Mouse (Mus musculus) kidney, adult 2 months (tissue): ENCODE results near the gene Rhox2b. TPM values are rescaled to one million over a fixed set of nuclear protein-coding genes. Genes with fewer than 3 reads are reported as not detected.
"Not testable (repeated sequence)": the region's sequence is repeated elsewhere in the genome, so short reads cannot be mapped to it uniquely, and the experiment has no call there.

Source experiments
- DNase-seq: peaks from one replicate; pipeline ENCODE4 v3.0.0; 2021
- H3K27ac ChIP-seq: fragments of 200-500 bp; 2 replicates; pipeline ENCODE4 v1.5.1; 2012; ENCODE audit warnings: low read depth, low read length, control low read depth, inconsistent platforms; ENCODE audit not compliant: insufficient read depth
- H3K27me3 ChIP-seq: fragments of 200-500 bp; replicated peaks from 2 replicates; pipeline ENCODE4 v1.6.1; 2012; ENCODE audit warnings: mild to moderate bottlenecking, moderate library complexity, low read length, inconsistent platforms; ENCODE audit not compliant: control insufficient read depth, insufficient read depth
- H3K36me3 ChIP-seq: fragments of 200-500 bp; 2 replicates; pipeline ENCODE4 v1.6.1; 2012; ENCODE audit warnings: mild to moderate bottlenecking, moderate library complexity, low read length, inconsistent platforms; ENCODE audit not compliant: control insufficient read depth, insufficient read depth
- H3K4me1 ChIP-seq: fragments of 200-500 bp; 2 replicates; pipeline ENCODE4 v1.6.1; 2011; ENCODE audit warnings: low read length; ENCODE audit not compliant: control insufficient read depth, insufficient read depth
- H3K4me3 ChIP-seq: fragments of 200-500 bp; 2 replicates; pipeline ENCODE4 v1.5.1; 2011; ENCODE audit warnings: mild to moderate bottlenecking, low read depth, low read length, control low read depth; ENCODE audit not compliant: insufficient read depth
- WGBS: fragments of 180-500 bp; shearing (Covaris S2); methylation state at CpG from one replicate; pipeline ENCODE4 v1.1.7; 2018; 5-methylcytosine and 5-hydroxymethylcytosine counted together
- polyA plus RNA-seq: library from polyadenylated mRNA; depleted of rRNA; stranded (reverse); fragments of >200 nt; gene quantifications from 2 replicates; pipeline ENCODE4 v1.2.3, GENCODE M21; 2012; rRNA removed

Gene Rhox2b
- not detected in 2 replicates for polyA plus RNA-seq

DNA sequence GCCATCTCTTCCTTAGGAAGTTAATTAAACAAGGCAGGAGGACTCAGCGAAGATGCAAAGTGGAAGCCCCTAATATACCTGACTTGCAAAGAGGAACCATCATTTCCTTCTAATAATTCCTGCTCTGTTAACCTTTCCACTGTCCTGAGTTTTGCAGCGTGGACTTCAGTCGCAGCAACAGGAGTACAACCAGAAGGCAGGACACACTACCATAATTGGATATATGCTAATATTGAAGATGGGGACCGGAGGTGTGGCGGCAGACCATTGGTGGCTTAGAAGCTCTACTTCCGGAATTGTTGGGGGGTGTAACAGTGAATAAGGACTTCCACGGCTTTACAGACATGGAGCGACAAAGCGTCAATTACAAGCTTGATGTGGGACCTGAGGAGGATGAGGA, at the start of gene Rhox2b:
TSS of gene Rhox2b (plus strand) at position 301 of the 400 bp plus-strand sequence.
- not testable (repeated sequence) for H3K4me1 ChIP-seq, DNase-seq
- WGBS = no CpG with 5 or more reads among the region's 9 CpGs

GRCm38 (mm10) chrX:37379728-37380127, 32.1 kb upstream of the Rhox2b start, which contains the start of gene Rhox3a2:
TSS of gene Rhox3a2 (plus strand) at chrX:37380028.
- DNase-seq, H3K4me1 ChIP-seq, H3K27me3 ChIP-seq, H3K27ac ChIP-seq, H3K36me3 ChIP-seq, H3K4me3 ChIP-seq: not testable (repeated sequence)
- WGBS = no CpG with 5 or more reads among the region's 1 CpGs

More for the DNA sequence above, at the start of gene Rhox2b:
- H3K4me3 ChIP-seq, H3K27me3 ChIP-seq, H3K27ac ChIP-seq, H3K36me3 ChIP-seq: not testable (repeated sequence)

DNA sequence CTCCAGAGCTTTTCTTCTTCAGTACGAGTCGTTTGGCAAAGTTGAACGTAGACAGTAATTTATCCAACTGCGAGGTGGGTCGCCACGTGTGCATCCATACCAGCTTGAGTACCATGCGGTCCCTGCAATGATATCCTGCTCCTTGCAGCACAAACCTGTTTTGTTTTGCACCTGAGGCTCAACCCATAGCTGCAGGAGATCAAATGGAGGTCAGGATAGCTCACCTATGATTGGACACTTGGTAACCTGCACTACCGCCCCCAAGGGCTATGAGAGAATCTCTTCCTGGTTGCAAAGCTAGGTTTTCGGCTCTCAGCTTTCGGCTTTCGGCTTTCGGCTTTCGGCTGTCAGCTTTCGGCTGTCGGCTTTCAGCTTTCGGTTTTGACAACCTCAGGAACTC, 21.3 kb upstream of the Rhox2b start, which contains the start of gene Rhox4a2:
TSS of gene Rhox4a2 (plus strand) at position 301 of the 400 bp plus-strand sequence.
- 99% methylated on average over 8 of the region's 16 CpGs for WGBS
- DNase-seq, H3K36me3 ChIP-seq, H3K4me1 ChIP-seq, H3K27me3 ChIP-seq, H3K27ac ChIP-seq, H3K4me3 ChIP-seq: not testable (repeated sequence)

- H3K27me3 ChIP-seq, H3K4me1 ChIP-seq, H3K27ac ChIP-seq, H3K36me3 ChIP-seq, H3K4me3 ChIP-seq, DNase-seq: not testable (repeated sequence)
- WGBS = 90% methylated on average over 14 of the region's 15 CpGs
Measured at GRCm38 (mm10) chrX:37432194-37432593, 20.3 kb downstream of the Rhox2b start, which contains the start of gene Rhox4b. TSS of gene Rhox4b (plus strand) at chrX:37432494.

- not testable (repeated sequence) for H3K27ac ChIP-seq, H3K4me1 ChIP-seq, H3K27me3 ChIP-seq, H3K4me3 ChIP-seq, H3K36me3 ChIP-seq, DNase-seq
- 95% methylated on average over 5 of the region's 10 CpGs for WGBS
Measured at GRCm38 (mm10) chrX:37453380-37453779, 41.5 kb downstream of the Rhox2b start, which contains the start of gene Rhox2c. TSS of gene Rhox2c (plus strand) at chrX:37453680.

DNA sequence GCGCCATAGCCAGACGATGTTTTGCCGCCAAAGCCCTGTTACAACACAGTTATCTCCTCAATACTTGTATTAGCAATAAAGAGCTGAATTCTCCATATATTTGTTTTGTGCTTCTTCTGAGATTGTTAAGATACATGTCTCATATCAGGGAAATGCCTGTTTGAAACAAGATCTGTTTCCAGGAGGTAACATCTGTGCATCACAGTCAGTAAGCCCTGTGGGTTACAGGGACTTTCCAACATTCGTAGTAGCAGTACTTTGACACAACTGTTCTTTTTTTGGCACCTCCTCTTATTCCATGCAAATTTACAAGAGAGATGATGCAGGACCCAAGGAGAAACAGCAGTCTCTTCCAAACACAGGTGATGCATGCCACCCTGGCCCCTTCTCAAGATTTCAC, 46.4 kb downstream of the Rhox2b start, which contains the start of gene Rhox3c:
TSS of gene Rhox3c (plus strand) at position 301 of the 400 bp plus-strand sequence.
- H3K4me3 ChIP-seq, H3K27ac ChIP-seq: not testable (repeated sequence)

More for the DNA sequence above, 46.4 kb downstream of the Rhox2b start, which contains the start of gene Rhox3c:
- H3K36me3 ChIP-seq, DNase-seq, H3K27me3 ChIP-seq, H3K4me1 ChIP-seq: not testable (repeated sequence)
- 100% methylated on average over 3 of the region's 4 CpGs for WGBS

Other genes with a start within 250 kb of the Rhox2b start
- gene Akap14, start 243.2 kb upstream of the Rhox2b start, polyA plus RNA-seq = not detected in 2 replicates
- gene Ndufa1, start 220.9 kb upstream of the Rhox2b start, polyA plus RNA-seq = 677 and 921 TPM in 2 replicates
- 1.9 and 2.7 TPM in 2 replicates for gene Rnf113a1, start 220.8 kb upstream of the Rhox2b start, polyA plus RNA-seq
- gene Gm9, start 201.0 kb upstream of the Rhox2b start, polyA plus RNA-seq = not detected in 2 replicates
- not detected in 2 replicates for gene Rhox1, start 189.8 kb upstream of the Rhox2b start, polyA plus RNA-seq
- gene Rhox2a, start 167.1 kb upstream of the Rhox2b start, polyA plus RNA-seq = not detected in 2 replicates
- gene Rhox3a, start 162.1 kb upstream of the Rhox2b start, polyA plus RNA-seq = not detected in 2 replicates
- gene Rhox4a, start 146.7 kb upstream of the Rhox2b start, polyA plus RNA-seq = not detected in 2 replicates
- not detected in 2 replicates for gene Rhox3a2, start 32.0 kb upstream of the Rhox2b start, polyA plus RNA-seq
- not detected in 2 replicates for gene Rhox4a2, start 21.2 kb upstream of the Rhox2b start, polyA plus RNA-seq
- gene Rhox4b, start 20.4 kb downstream of the Rhox2b start, polyA plus RNA-seq = not detected in 2 replicates
- not detected in 2 replicates for gene Rhox2c, start 41.6 kb downstream of the Rhox2b start, polyA plus RNA-seq
- not detected in 2 replicates for gene Rhox3c, start 46.5 kb downstream of the Rhox2b start, polyA plus RNA-seq
- gene Rhox4c, start 68.3 kb downstream of the Rhox2b start, polyA plus RNA-seq = not detected in 2 replicates
- gene Rhox2d, start 81.4 kb downstream of the Rhox2b start, polyA plus RNA-seq = not detected in 2 replicates
- gene Rhox4d, start 102.3 kb downstream of the Rhox2b start, polyA plus RNA-seq = not detected in 2 replicates
- not detected in 2 replicates for gene Rhox2e, start 118.4 kb downstream of the Rhox2b start, polyA plus RNA-seq
- gene Rhox3e, start 130.0 kb downstream of the Rhox2b start, polyA plus RNA-seq = not detected in 2 replicates
- gene Rhox4e, start 145.3 kb downstream of the Rhox2b start, polyA plus RNA-seq = not detected in 2 replicates
- not detected in 2 replicates for gene Rhox2f, start 159.3 kb downstream of the Rhox2b start, polyA plus RNA-seq
- not detected in 2 replicates for gene Rhox3f, start 168.9 kb downstream of the Rhox2b start, polyA plus RNA-seq
- not detected in 2 replicates for gene Rhox4f, start 195.6 kb downstream of the Rhox2b start, polyA plus RNA-seq
- not detected in 2 replicates for gene Rhox3g, start 216.5 kb downstream of the Rhox2b start, polyA plus RNA-seq
- not detected in 2 replicates for gene Rhox2g, start 231.4 kb downstream of the Rhox2b start, polyA plus RNA-seq
- gene Rhox4g, start 239.3 kb downstream of the Rhox2b start, polyA plus RNA-seq = not detected in 2 replicates